Mouse (Mus musculus) gastrocnemius, adult 8-10 months (tissue): ENCODE results near the gene Ranbp3. TPM values are rescaled to one million over a fixed set of nuclear protein-coding genes. Genes with fewer than 3 reads are reported as not detected.

ENCODE experiments used
- DNase-seq, 2 experiments: peaks; one replicate each; pipeline ENCODE4 v3.0.0; 2022; ENCODE audit warnings: low spot score in 2 of 2
- total RNA-seq, 4 experiments: library from RNA; stranded (reverse); gene quantifications; 2 replicates each; pipeline ENCODE4 v1.2.4; 2022

Ranbp3 gene
- total RNA-seq, 4 experiments from 2014 or later, result 36.5 to 40.7 (median 39.7) TPM

DNA sequence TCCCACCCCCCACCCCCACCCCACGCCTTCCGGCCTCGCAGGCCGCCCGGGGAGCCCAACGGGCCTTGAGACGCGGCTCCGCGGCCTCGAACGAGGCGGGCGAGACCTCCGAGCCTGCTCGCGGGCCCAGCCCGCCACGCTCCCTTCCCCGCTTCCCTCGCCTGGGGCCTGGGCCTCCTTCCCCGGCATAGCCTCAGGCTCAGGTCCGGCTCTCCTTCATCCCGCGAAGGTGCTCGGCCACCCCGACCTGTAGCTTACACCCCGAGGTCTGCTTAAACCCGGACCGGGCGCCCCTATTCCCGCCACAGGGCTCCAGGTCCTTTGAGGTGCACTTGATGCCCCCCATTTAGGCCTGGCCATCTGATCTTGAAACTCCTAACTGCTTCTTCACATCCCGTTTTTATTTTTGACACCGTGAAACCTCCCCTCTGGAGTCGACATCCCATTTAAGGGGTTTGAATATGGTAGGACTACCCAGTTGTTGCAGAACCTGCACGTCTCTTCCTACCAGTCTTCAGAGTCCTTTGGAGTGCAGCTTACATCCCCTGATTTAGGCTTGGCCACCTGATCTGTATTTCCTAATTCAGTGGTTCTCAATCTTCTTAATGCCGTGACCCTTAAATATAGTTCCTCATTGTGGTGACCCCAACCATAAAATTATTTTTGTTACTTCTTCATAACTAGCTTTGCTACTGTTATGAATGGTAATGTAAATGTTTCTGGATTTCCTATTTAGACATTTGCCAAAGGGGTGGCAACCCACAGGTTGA lies 738 bp downstream of the Ranbp3 start:
- no peak for DNase-seq

DNA sequence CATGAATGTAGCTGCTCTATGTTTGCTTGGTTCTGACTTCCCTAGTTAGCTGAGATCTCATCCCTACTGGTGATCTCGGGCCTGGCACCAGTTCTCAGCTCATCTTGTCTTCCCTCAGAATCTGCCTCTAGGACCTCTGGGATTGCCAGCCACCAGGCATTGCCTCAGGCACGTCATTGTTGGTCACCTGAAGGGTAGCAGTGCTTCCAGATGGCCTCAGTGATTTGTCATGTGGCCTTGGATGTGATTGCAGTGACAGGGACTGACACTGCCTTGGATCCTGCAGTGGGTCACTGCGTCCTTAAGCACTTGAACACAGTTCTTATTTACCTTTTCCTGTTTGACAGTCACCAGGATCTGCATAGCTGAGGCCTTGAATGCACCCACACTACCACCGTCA lies 8.7 kb downstream of the Ranbp3 start:
- DNase-seq, result no peak

DNA sequence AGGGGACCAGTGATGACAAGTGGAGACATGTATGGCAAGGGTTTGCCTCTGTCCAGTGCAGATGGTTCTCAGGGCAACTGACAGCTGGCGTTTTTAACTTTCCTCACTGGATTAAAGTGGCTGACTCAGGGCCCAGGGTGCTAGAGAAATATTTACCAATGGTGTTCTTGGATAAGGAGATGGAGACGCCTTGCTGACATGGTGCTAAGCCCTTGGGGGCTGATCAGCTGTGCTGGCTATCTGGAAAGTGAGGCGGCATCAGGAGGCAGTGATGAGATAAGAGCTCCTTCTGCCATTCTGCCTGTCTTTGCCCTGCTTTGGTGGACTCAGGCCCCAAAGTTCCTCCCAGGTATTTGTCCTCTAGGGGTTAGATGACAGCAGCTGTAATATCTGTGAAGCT lies 9.8 kb downstream of the Ranbp3 start:
- DNase-seq, result no peak

DNA sequence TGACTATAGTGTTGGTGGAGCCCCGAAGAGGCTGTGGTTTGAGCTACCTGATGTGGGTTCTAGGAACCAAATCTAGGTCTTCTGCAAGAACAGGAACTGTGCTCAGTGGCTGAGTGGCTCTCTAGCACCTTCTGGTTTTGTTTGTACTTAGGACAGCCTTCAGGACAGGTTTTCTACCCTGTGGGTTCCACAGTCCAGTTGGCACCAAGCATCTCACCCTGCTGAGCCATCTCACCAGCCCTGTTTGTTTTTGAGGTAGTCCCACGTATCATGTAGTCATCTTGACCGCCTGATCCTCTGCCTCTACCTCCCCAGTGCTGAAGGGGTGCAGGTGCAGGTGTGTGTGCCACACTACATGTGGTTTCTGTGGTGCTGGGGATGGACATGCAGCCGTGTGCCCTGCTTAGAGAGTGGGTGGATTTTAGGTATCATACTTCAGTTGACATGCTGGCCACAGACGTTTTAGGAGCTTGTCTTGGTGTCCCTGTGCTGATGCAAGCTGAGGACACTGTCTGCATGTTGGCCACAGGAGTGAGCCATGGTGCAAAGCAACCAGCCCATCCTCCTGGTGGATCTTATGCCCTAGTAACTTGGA lies 10.5 kb downstream of the Ranbp3 start:
- DNase-seq, result no peak

DNA sequence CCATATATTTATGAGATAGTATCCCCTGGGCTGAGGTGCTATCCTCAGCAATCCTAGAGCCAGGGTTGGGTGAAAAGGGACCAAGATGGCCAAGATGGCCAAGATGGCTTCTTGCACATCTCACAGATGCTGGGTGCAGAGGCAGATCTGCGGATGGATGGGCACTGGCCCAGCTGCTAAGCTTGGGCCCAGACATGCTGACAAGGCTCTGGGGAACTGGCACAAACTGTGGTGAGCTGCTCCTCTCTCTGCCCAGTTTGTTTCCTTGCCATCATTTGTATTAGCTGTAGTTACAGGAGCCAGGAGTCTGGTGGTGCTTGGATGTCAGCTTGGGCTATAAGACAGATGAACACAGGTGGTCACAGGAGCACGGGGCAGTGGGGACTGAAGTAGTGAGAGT lies 11.6 kb downstream of the Ranbp3 start:
- peak; percentile 23 to 40 for DNase-seq

DNA sequence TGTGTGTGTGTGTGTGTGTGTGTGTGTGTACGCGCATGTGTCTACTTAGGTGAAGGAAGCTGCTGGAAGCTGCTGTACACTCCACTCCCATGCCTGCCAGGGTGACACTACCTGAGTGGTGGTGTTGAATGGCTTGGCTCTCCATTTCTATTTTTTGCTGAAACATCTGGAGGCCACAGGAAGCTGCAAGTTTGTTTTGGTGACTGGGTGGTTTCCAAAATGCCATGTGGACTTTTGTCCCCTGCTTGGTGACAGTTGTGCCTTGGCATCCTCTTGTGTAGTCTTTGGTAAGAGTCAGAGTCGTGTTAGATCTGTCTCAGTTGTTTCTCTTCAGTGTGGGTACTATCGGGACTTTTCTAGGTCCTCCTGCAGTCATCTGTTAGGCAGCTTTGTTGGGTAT lies 13.7 kb downstream of the Ranbp3 start:
- DNase-seq, result no peak

DNA sequence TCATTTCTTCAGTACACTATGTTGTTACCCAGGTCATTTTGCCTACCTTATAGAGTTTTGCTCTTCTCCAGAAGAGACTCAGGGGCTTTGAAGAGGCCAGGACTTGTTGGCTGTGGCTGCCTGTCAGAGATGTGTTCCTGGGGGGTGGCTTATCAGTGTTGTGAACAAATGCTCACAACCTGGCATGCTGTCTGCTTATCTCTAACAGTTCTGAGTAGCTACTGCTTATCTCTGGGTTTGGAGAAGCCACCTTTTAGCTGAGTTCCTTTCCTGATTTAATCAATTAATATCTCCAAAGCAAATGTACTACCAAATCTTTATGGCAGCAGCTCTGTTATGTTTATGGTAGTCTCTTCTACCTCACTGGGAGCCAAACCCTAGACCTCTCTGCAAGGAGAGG lies 15.0 kb downstream of the Ranbp3 start:
- DNase-seq, result no peak

DNA sequence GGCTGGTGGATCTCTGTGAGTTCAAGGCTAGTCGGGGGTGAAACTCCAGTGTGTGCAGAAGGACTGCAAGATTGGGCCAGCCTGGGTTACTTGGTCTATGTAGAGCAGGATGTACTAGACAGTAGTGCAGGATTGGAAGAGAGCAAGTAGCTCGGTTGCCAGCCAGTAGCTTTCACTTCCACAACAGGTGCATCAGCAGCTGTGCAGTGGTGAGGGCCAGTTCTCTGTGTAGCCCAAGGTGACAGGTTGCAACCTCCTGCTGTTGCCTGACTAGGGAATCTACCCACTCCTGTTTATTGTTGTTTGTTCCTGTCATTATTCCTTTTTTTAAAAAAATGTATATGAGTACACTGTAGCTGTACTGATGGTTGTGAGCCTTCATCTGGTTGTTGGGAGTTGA lies 15.6 kb downstream of the Ranbp3 start:
- DNase-seq, result no peak

DNA sequence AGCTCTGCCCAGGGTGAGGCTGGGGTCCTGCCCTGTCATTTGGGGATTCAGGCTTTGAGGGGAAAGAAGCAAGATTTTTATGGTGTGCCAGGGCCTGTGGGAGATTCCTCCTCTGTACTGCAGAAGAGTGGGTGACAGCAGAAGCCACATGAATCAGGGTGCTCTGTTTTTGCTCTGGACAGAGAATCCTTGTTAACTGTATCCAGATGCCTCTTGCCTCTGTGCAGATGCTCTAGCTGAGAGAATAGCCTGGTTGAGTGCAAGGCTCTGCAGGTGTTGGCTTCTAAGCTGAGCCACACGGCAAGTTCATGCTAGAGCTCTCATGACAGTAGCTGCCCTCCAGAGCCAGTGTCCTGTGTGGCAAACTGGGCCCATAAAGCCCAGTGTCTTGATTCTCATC lies 20.3 kb downstream of the Ranbp3 start:
- no peak for DNase-seq

DNA sequence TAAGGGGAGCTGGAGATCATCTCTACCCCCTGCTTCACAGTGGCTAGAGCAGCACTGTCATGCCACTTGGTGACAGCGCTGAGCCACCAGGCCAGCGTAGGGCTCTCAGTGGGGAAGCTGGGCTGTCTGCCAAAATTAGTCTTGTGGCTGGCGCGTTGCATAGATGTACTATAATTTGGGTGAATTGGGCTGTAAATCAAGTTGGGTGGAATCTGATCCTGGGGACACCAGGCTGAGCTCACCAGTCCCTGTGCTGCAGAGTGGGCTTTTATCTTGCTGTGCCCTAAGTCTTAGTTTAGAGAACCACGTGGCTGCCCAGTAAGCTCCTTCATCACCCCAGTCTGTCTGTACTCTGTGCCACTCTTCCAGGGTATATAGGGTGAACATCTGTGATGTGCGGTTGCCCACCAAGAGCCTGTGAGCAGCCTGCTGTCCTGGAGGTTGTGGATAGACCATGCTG lies 20.8 kb downstream of the Ranbp3 start:
- peak; percentile 61 to 69 for DNase-seq

DNA sequence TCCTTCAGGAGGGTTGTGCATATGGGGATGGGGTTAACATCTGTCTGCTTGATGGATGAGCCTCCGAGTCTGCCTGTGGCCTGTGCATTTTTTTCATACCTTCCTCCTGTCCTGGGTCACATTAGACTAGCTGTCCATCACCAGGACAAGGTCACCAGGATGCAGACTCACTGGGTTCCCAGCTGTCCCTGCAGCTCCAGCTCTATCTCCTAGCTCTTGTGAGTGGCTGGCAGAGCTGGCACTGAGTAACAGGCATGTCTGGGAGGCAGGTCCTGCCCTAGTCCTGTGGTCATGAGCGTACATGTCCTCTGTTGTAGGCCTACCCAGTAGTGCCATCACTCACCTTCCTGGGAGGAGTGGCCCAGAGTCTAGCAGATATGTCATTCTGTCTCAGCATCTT lies 27.4 kb downstream of the Ranbp3 start:
- no peak for DNase-seq

DNA sequence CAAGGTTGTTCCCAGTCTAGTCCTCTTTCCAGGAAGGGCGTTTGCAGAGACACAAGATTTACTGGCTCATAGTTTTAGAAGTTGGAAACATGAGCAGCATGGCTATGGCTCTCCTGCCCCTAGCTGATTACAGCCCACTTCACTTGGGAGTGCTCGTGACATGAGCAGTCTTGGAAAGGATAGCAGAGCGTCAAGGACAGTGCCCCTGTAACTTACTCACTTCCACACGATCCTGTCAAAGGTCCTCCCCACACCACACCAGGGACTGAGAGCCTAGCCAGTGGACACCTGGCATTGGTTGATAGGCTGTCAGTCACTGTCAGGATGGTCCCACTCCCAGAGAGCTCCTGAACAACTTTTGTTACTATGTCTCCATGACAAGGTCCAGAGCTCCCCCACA lies 29.9 kb downstream of the Ranbp3 start:
- DNase-seq, result no peak

DNA sequence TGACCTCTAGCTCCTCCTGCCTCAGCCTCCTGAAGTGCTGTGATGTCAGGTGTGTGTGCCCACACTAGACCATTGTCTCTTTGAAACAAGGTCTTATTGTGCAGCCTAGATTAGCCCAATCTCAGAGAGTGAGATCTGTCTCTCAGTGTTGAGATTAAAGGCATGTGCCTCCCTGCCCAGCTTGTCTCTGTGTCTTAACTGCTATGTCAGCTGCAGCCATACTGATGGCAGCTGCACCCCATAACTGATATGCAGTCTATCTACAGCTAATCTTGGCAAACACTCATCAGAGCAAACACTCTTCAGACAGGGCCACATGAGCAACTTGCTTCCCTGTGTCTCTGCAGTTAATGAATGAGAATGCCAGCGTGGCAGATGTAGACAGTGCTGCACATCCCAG lies 33.4 kb downstream of the Ranbp3 start:
- DNase-seq, result no peak

DNA sequence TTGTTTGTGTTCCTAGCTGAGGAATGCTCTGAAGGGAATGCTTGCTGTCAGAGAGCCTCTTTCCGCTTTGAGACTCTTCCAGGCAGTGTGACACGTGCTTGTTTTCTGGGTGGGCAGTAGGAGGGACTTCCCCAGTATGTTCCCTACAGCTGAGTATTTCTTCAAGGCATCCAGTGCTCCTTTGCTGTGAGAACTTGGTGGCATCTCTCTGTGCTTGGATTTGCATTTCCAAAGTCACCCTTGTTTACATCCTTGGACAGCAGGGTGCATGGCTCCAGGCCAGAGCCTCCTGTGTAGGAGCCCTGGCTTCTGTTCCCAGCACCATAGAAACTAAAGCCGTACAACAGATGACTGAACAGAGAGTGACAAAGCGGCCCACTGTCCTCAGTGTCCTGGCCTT lies 35.6 kb downstream of the Ranbp3 start:
- no peak for DNase-seq

DNA sequence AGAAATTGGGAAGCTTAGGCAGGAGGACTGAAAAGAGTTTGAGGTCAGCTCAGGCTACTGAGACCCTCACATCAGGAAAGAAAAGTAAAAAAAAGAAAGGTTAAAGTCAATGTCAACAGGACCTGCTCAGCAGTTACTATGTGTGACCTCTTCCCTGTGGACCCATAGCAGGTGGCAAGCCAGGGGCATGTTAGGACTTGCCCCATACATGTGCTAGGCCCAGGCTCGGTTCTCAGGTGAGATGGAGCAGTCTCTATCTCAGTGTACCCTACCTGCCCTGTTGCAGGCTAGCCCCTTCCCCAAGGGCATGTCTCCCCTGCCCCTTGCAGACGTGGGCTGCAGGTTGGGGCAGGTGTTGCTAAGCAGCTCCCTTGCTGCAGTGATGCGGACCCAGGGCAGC lies 36.6 kb downstream of the Ranbp3 start:
- DNase-seq, result no peak

DNA sequence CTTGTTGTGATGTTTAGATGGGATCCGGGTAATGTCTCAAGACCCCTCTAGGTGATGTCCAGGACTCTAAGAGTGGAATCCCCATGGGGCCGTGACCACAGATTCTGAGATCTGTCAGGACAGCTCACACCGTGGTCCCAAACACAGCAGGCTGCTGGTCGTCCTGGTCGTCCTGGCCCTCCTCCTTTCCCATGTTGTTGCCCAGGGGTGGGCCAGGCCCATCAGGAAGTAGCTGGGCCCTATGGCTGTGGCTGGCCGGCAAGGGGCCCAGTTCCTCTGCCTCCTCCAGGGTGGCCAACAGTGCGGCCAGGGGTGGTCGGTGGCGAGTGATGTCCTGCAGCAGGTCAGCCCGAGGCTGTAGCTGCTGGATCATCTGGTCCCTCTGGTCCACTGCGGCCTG lies 42.3 kb downstream of the Ranbp3 start:
- no peak for DNase-seq

DNA sequence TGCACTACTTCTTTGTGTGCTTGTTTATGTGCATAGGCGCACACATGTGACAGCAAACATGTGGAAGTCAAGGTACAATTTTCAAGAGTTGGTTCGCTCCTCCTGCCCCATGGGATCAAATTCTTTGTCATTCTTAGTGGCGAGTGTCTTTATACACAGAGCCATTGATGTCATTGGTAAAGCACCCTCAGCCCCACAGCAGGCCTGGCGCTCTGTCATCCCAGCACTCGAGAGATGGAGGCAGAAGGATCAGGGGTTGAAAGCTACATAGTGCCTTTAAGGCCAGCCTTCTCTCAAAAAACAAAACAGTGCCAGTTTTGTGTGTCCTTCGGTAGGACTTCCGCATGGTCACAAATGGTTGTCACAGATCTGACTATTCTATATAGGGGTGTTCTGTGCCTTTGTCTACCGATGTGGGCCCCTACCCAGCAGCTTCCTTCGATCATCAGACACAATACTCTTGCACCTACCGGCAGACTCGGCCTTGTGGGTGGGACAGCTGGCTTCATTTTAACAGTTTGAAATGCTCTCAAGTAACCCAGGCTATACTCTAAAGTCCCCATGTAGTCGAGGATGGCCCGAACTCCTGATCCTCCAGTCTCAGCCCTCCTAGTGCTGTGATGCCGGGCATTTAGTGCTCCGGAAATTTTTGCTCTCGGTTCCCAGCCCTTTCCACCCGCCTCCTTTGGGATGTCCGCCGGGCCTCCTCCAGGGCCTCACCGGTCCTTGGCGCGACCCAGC lies 43.0 kb downstream of the Ranbp3 start:
- DNase-seq, result no peak

DNA sequence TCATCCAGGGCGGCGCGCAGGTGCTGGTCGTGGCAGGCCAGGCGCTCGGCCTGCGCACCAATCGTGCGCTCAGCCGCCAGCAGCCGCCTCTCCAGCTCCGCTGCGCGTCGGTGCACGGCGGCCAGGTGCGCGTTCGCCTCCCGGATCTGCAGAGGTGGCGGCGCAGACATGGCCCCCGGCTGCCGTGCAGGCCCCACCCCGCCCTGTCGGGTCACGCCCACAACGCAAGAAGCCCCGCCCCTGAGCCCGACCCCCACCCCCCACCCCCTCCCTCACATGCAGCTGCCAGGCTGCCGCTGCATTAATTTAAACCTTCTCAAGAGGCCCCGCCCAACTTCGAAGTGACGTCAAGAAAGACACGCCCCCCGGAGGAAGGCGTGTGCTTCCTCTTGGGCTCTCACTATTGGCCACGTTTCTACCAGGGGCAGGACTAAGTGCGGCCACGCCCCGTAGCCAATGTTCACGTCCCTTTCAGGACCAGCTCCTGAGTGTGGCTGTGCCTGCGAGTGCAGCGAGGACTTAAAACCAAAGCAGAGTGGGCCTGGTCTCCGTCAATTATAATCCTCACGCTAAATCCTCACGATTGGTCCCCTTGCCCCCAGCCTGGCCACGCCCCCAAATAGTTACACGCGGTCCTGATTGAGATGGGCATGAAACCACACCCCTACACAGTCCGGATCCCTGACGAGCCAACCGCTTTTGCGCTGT lies 43.7 kb downstream of the Ranbp3 start:
- DNase-seq, result peak; percentile 96 to 97

DNA sequence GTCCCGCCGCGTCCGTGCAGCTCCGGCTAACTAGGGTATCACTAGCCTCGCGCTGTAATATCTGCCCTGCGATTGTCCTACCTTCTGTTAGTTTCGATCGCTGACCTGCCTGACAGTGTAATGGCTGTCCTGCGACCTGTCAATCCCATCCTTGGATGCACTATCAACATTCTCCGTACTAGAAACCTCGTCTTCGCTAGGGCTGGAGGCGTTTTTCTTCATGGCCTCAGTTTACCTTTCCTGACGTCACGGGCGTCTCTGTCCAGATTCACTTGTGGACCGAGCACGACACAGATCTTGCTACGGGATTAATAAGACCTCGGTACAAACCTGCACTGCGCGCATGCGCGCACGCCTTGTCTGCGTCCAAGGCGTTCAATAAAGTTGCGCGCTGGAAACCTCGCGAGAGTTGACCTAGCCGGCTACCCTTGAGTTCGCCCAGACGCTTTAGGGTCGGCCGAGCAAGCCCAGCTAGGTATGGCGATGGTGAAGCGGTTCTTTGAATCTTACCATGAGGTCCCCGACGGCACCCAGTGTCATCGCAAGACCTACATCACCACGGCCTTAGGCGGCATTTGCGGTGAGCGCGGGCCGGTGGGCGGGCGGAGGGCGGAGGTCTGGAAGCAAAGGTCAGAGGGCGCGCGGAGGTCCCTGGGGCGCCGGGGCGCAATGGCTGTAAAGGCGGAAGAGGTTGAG lies 44.4 kb downstream of the Ranbp3 start, which contains the start of the genes Ndufa11 and Vmac:
Gene Ndufa11 (plus strand): TSS at position 405 of the 696 bp plus-strand sequence.
Gene Vmac (minus strand): TSS at position 660 of the 696 bp plus-strand sequence.
- DNase-seq, result peak; percentile 87 to 92

DNA sequence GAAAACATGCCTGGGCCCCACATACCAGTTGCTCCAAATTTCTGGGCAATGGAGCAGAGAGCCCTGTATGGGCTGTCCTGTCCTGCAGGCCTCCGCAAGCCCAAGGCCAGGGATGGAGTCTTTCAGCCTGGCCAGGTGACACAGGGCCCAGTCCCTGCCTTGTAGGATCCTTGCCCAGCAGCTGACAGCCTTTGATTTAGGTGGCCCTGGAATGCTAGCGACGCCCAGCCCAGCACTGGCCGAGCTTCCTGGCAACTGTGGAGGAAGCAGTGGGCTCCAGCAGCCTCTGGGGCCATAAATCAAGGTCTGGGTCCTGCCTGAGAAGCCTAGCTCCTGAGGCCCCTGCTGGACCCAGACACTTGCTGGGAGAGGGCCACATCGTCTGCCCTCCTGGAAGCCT lies 49.3 kb downstream of the Ranbp3 start:
- peak in 1 of 2 experiments; percentile 72 for DNase-seq
